Mouse (Mus musculus) ES-CJ7 (cell line): ENCODE measurements at regions not wholly inside any gene's neighbourhood (a gene's known extent, or its start where the extent isn't known, plus 50 kb on each side); places are given as distances from the start of the nearest gene placed in this dataset.

Source experiments
- DNase-seq: peaks from one replicate; pipeline ENCODE4 v3.0.0; 2011; ENCODE audit warnings: low read depth, low spot score

- DNase-seq, result no peak
Measured at GRCm38 (mm10) chr2:117543301-117543782, 200.5 kb upstream of the Rasgrp1 start.

GRCm38 (mm10) chr2:117548273-117548672 is 205.5 kb upstream of the Rasgrp1 start:
- DNase-seq, result no peak

GRCm38 (mm10) chr2:117556301-117556700 is 213.5 kb upstream of the Rasgrp1 start:
- no peak for DNase-seq

- DNase-seq, result no peak
Measured at GRCm38 (mm10) chr2:117570987-117571386, 228.2 kb upstream of the Rasgrp1 start.

- DNase-seq, result no peak
Measured at GRCm38 (mm10) chr2:117587381-117587780, 244.6 kb upstream of the Rasgrp1 start.

- no peak for DNase-seq
Measured at GRCm38 (mm10) chr2:117595028-117595427, 252.2 kb upstream of the Rasgrp1 start.

GRCm38 (mm10) chr2:117597573-117597972 is 254.8 kb upstream of the Rasgrp1 start:
- no peak for DNase-seq

GRCm38 (mm10) chr2:117614772-117615171 is 272.0 kb upstream of the Rasgrp1 start:
- no peak for DNase-seq

GRCm38 (mm10) chr2:117618063-117618462 is 275.3 kb upstream of the Rasgrp1 start:
- DNase-seq, result no peak

GRCm38 (mm10) chr2:117623955-117624354 is 281.2 kb upstream of the Rasgrp1 start:
- peak; percentile 68 for DNase-seq

- no peak for DNase-seq
Measured at GRCm38 (mm10) chr2:117634906-117635305, 292.1 kb upstream of the Rasgrp1 start.

GRCm38 (mm10) chr2:117637397-117637796 is 294.6 kb upstream of the Rasgrp1 start:
- DNase-seq, result no peak

- no peak for DNase-seq
Measured at GRCm38 (mm10) chr2:117652101-117652500, 309.3 kb upstream of the Rasgrp1 start.

- DNase-seq, result peak; percentile 2
Measured at GRCm38 (mm10) chr2:117652647-117653046, 309.8 kb upstream of the Rasgrp1 start.

- no peak for DNase-seq
Measured at GRCm38 (mm10) chr2:117656546-117657175, 313.9 kb upstream of the Rasgrp1 start.

GRCm38 (mm10) chr2:117660217-117660924 is 317.6 kb upstream of the Rasgrp1 start:
- DNase-seq, result no peak

GRCm38 (mm10) chr2:117662653-117663052 is 319.9 kb upstream of the Rasgrp1 start:
- no peak for DNase-seq

GRCm38 (mm10) chr2:117666528-117666927 is 323.7 kb upstream of the Rasgrp1 start:
- no peak for DNase-seq

GRCm38 (mm10) chr2:117668137-117668536 is 325.3 kb upstream of the Rasgrp1 start:
- no peak for DNase-seq

GRCm38 (mm10) chr2:117674877-117675276 is 332.1 kb upstream of the Rasgrp1 start:
- no peak for DNase-seq

- DNase-seq, result no peak
Measured at GRCm38 (mm10) chr2:117678650-117679049, 335.8 kb upstream of the Rasgrp1 start.

GRCm38 (mm10) chr2:117685836-117686453 is 343.1 kb upstream of the Rasgrp1 start:
- DNase-seq, result no peak

GRCm38 (mm10) chr2:117693537-117693936 is 350.7 kb upstream of the Rasgrp1 start:
- DNase-seq, result no peak
